Mouse (Mus musculus) cerebellum, adult 8-10 months (tissue): ENCODE results near the gene Vta1.
A peak's percentile ranks its signal among the peaks of the same experiment; 100 is the strongest.

ENCODE experiments used
- DNase-seq: peaks from one replicate; pipeline ENCODE4 v3.0.0; 2022

Vta1 gene

DNA sequence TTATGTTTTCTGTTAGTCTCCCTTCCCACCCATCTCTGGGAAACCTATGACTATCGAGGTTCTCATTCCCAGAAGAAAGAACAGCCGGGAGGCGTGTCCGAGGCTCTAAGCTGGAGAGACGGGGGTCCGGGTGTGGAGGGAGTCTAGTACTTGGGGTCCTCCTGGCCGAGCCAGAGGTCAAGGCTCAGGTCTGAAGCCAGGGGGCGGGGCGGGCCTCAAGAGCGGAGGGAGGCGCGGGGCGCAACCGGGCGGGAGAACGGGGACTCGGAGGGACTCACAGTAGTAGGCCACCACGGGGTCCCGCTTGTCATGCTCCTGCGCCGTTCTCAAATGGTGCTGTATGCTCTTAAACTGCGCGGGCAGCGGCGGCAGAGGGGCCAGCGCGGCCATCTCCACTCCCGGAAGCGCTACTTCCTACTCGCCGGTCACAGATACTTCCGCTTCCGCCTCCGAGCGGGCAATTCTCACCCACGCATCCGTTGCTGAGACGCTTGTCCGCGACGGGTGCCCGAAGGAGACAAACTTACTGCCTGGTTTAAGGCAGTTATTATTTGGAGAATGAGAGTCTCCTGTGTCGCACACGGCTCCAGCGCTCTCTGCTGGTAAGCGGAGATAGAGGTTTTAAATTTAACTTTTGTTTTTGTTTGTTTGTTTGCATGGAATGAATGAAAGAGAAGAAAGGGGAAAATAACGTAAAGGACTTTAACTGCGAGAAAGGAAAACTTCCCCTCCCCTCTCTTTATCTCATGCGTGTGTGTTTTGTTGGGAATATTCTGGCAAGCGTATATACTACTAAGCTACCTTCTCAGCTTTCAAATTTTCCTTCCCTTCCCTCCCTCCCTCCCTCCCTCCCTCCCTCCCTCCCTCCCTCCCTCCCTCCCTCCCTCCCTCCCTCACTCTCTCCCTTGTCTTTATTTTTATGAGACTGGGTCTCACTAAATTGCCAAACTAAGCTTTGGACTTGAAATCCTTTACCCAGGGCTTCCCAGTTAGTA lies at the start of gene Vta1, which contains the start of gene Nmbr:
Gene Vta1 (minus strand): TSS at position 489 of the 995 bp plus-strand sequence.
Gene Nmbr (plus strand): TSS at position 520 of the 995 bp plus-strand sequence.
- peak; percentile 98 for DNase-seq

- peak; percentile 10 for DNase-seq
Measured at GRCm38 (mm10) chr10:14734285-14734684, 28.9 kb upstream of the Vta1 start.

DNA sequence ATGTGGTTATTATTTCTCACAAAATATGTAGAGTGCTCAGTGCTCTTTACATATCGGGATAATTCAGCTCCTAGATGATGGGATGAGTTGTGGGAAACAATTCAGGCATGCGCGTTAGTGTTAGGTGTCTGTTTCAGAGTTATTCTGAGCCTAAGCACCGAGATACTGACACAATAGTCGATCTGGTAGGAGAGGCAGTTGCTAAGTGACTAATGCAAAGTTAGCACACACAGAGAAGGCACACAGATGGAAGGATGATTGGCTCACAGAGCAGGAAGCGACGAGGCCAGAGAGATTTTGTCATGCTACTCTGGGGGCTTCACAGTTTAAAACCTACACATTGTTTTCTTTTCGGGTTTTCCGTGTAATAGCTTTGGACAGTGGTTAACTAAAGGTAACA lies 20.3 kb upstream of the Vta1 start:
- DNase-seq: no peak

DNA sequence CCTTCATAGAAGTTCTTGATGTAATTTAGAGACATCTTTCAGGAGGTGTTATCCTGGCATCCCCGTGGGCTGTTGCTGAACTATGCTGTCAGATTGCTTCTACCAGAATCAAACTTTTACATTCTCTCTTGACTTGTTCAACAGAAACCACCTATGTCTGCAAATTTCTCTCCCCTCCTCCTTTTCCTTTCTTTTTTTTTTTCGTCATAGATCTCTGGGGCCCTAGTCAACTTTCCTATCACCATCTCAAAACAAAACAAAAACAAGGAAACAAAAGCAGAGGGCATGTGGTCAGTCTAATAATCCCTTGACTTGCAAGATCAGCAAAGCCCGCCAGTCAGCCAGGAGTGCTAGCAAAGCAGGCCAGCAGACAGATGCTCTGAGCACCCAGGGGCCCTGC lies 12.8 kb upstream of the Vta1 start, which contains the start of gene Gje1:
Gene Gje1 (minus strand): TSS at position 101 of the 400 bp plus-strand sequence.
- DNase-seq: no peak

GRCm38 (mm10) chr10:14703830-14704420 lies 1.4 kb downstream of the Vta1 start:
- no peak for DNase-seq

- DNase-seq: no peak
Measured at GRCm38 (mm10) chr10:14703239-14703638, 2.1 kb downstream of the Vta1 start.

- DNase-seq: no peak
Measured at GRCm38 (mm10) chr10:14690349-14690748, 15.0 kb downstream of the Vta1 start.

DNA sequence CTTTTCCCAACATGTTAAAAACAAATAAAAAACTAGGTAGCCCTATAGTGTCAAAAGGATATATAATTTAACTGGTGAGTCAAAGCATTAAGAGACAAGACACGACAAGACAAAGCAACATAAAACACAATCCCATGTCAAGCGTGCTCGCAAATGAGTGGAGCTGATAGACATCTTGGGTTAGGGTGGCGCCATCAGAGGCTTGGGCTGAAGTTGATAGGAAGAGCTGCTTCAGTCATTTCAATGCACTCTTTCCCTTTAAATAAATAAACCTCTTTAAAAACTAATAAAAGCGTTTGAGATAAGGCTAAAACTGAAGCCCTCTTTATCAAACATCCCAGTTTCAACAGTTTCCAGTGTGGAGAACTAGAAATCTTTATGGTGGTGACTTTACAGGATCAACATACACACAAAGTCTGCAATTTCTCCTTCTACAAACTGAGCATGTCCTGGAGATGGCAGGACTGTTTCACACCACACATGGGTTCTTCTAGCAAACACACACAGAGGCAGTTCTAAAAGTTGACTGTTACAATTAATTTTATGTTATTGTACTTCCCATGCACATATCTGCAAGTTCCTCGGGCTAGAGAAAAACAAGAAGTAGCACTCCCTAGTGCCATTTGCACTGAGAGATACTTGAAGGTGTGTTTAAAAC lies 16.4 kb downstream of the Vta1 start:
- DNase-seq: no peak

DNA sequence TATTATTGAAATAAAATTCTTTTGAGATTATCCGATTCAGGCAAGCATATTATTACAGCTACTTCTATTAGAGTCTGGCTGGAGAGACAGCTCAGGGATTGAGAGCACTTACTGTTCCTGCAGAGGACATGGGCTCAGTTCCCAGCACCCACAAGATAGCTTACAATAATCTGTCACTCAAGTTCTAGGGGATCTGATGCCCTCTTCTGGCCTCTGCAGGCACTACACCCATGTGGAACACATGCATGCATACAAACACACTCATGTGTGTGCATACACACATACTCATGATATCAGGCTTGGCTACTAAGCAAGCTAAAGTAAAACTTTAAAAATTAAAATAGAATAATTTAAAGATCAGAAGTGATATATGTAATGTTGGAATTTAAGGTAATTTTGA lies 19.7 kb downstream of the Vta1 start:
- DNase-seq: no peak

DNA sequence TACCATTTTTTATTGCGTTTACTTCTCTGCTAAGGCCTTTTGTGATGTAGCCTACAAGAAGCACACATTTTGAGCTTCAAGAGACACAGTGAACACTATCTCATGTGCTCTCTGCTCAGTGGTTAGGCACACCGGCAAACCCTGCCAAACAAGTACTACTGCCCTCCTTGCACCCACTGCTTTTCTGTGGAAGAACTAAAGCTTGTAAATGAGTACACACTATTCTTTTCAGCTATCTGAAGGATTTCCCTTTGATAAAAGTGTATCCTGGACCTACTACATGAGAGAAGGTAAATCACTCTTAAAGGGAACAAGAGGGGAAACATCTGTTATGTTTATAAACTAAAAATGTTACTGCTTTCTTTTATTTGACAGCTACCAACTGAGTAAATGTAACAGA lies 39.2 kb downstream of the Vta1 start:
- no peak for DNase-seq

DNA sequence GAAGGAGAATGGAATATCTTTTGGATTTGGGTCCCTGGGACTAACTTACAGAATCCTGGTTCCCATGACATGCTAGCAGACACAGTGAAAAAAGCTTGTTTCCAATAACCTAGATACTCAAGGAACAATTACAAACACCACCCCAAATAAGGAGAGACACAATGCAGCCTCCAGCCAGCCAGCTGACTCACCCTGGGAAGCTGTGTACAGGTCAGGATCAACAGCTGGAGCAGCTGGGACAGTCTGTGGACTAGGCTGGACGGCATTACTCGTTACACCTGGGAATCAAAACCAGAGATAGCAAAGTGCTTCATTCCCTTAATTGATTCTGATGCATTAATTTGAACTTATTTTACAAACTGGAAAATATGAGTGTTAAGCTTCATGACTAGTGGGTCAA lies 44.5 kb downstream of the Vta1 start:
- no peak for DNase-seq

DNA sequence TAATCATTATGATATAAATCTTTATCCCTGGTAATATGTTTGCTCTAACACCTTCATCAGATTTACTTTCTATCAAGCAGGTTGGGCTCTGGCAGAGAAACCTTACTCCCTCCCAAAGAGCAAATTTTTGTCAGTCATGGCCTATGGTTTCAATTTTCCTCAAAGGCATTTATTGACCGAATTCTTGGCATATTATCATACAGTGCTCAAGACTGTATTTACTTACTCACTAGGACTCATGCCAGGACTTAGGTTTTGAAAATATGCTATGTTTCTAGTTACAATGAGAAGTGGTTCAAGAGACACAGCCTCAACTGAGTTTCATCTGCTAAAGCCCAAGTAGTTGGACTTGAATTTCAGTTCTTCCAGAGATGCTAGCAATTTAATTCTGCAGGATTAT lies 65.7 kb downstream of the Vta1 start:
- DNase-seq: no peak

DNA sequence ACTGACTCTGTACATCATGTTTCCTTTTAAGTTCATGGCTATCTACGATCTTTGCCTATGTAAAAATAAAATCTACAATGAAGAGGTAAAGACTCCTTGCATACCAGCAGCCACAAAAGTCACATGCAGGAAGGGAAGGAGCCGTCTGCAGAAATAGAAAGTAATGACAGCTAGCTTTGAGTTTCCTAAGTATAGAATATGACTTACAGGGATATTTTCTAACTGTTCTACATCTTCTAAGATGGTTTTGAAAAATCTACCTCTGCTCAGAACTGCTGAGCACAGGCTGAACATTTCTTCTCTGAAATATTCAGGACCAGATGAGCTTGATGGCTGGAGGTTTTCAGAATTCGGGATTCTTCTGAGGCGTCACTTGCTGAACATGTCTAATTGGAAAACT lies 66.3 kb downstream of the Vta1 start:
- no peak for DNase-seq

DNA sequence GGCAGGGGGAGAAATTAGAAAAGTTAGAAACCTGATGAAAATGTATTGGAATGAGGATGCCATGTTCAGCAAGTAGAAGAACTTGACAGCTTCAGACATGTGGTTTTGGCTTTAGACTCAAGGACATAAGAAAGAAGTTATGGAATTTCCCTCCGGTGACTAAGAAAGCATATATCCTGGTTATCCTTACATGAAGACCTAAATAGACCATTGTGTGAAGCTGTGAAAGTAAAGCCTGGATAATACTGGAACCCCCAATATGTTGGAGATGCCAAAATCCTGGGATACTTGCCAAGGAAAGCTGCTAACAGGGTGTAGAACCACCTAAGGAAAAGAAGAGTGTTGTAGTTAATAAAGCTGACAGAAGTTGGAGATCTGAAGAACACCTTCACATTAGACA lies 79.7 kb downstream of the Vta1 start:
- no peak for DNase-seq

- no peak for DNase-seq
Measured at GRCm38 (mm10) chr10:14619156-14619555, 86.2 kb downstream of the Vta1 start.

DNA sequence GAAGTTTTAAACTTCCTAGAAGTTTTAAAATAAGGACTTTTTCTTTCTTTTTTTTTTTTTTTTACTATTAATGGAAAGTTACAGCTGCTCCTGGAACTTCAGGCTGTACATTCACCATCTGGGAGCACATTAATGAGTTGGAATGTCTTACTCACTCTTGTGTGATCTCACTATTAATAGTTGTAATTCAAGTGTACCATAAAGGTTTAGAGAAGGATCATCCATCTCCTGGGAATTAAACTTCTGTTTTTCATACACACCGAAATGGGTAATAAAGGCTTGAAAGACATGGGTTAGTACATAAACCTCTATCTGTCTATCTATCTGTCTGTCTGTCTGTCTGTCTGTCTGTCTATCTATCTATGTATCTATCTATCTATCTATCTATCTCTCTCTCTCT lies 87.1 kb downstream of the Vta1 start:
- no peak for DNase-seq

DNA sequence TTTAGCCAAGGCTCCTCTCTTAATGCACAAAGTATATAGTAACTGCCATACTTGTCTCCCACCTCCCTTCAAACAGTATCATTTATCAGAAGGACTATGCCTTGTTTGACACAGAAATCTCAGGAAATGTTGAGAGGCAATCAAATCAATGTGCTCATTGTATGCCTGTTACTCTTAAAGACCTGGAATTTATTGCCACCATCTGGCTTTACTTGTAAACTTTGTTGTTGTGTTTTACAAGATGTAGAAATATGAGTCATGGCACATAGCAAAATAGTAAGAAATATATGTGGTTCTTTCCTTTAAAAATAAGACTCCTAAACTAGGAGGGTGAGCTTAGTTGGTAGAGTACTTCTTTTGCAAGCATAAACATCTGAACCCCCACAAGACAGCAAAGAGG lies 89.9 kb downstream of the Vta1 start:
- DNase-seq: no peak

- DNase-seq: no peak
Measured at GRCm38 (mm10) chr10:14607597-14607996, 97.8 kb downstream of the Vta1 start.
